Mouse (Mus musculus) C2C12 (cell line): Measurements from ENCODE around the gene Cib3. TPM values are rescaled to one million over a fixed set of nuclear protein-coding genes. Genes with fewer than 3 reads are reported as not detected.

Source experiments
- H3K27me3 ChIP-seq: one replicate; pipeline ENCODE4 v1.6.1; 2011; ENCODE audit not compliant: control insufficient read depth, insufficient read depth, insufficient read length
- H3K36me3 ChIP-seq: one replicate; pipeline ENCODE4 v1.6.1; 2011; ENCODE audit not compliant: control insufficient read depth, insufficient read depth
- H3K4me3 ChIP-seq: one replicate; pipeline ENCODE4 v1.5.1; 2011; ENCODE audit warnings: mild to moderate bottlenecking, control low read depth; ENCODE audit not compliant: poor library complexity, insufficient read depth, severe bottlenecking
- H3K79me2 ChIP-seq: one replicate; pipeline ENCODE4 v1.6.1; 2011; ENCODE audit not compliant: control insufficient read depth, insufficient read depth
- H3K79me3 ChIP-seq: one replicate; pipeline ENCODE4 v1.6.1; 2011; ENCODE audit warnings: low read depth, control low read depth
- H3ac ChIP-seq: one replicate; pipeline ENCODE3; 2011; ENCODE audit warnings: low read depth; ENCODE audit not compliant: control insufficient read depth, insufficient read length
- CEBPB ChIP-seq: IDR thresholded peaks from one replicate; pipeline ENCODE4 v1.6.1; 2011; ENCODE audit warnings: low read depth, mild to moderate bottlenecking, control low read depth, moderate library complexity
- CTCF ChIP-seq: IDR thresholded peaks from one replicate; pipeline ENCODE4 v1.5.1; 2011; ENCODE audit not compliant: control insufficient read depth, insufficient read depth, insufficient read length
- FOSL1 ChIP-seq: IDR thresholded peaks from one replicate; pipeline ENCODE4 v1.8.0; 2011; ENCODE audit warnings: mild to moderate bottlenecking, low read length; ENCODE audit not compliant: poor library complexity, insufficient read depth, severe bottlenecking
- MAX ChIP-seq: IDR thresholded peaks from one replicate; pipeline ENCODE4 v1.6.1; 2011; ENCODE audit warnings: mild to moderate bottlenecking, control low read depth
- MYOD1 ChIP-seq: IDR thresholded peaks from one replicate; pipeline ENCODE4 v1.6.1; 2011; ENCODE audit warnings: low read depth; ENCODE audit not compliant: control insufficient read depth, insufficient read length
- MYOG ChIP-seq: IDR thresholded peaks from one replicate; pipeline ENCODE4 v1.6.1; 2011; ENCODE audit not compliant: control insufficient read depth, insufficient read length; ENCODE audit errors: extremely low read depth
- USF1 ChIP-seq: IDR thresholded peaks from one replicate; pipeline ENCODE4 v1.6.1; 2011; ENCODE audit warnings: low read depth, mild to moderate bottlenecking, control low read depth, moderate library complexity
- polyA plus RNA-seq: library from polyadenylated mRNA; unstranded; fragments of >200 nt; fragmentation: generic; extraction: Trizol; gene quantifications from one replicate; pipeline ENCODE4 v1.2.1, GENCODE M21; 2012; ENCODE audit warnings: missing spikeins

The Cib3 gene
- polyA plus RNA-seq, 1 experiment = not detected

DNA sequence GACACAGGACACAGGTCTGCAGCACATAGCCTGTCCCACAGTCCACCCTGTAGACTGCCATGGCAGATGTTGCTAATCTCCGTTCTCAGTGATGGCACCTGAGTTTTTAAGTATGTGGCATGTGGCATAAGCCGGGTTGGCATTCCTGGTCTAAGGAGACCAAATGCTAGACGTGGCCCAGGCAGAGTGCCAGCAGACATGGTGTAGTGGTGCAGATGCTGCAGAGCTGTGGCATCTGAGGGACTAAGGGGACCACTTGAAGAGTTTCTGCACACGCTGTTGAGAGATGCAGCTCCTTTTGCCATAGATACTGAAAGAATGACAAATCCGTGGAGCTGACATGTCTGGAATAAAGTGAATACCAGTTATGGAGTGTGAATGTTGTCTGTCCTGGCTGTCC lies 10.0 kb upstream of the Cib3 start:
- peaks cover 27% of the 10 kb centered on the region for H3K79me2 ChIP-seq
- H3ac ChIP-seq = no peak overlapping the region
- no peak for TF ChIP-seq MYOD1
- no peak for TF ChIP-seq MYOG
- TF ChIP-seq CEBPB = no peak
- no peak for TF ChIP-seq MAX
- TF ChIP-seq USF1 = no peak
- TF ChIP-seq FOSL1 = no peak
- TF ChIP-seq CTCF = no peak
- H3K79me3 ChIP-seq = peaks cover 20% of the 10 kb centered on the region
- peaks cover 20% of the 10 kb centered on the region for H3K36me3 ChIP-seq
- H3K27me3 ChIP-seq = no peaks in the 10 kb centered on the region
- H3K4me3 ChIP-seq = no peak overlapping the region

GRCm38 (mm10) chr8:72220758-72221157 lies 8.1 kb upstream of the Cib3 start:
- H3K79me2 ChIP-seq = peaks cover 27% of the 10 kb centered on the region
- H3K36me3 ChIP-seq = peaks cover 20% of the 10 kb centered on the region
- H3K27me3 ChIP-seq = no peaks in the 10 kb centered on the region
- peaks cover 20% of the 10 kb centered on the region for H3K79me3 ChIP-seq
- TF ChIP-seq CEBPB (no peak), CTCF (no peak), MAX (no peak)
- no peak overlapping the region for H3ac ChIP-seq
- H3K4me3 ChIP-seq = peak overlapping the region; percentile 82

GRCm38 (mm10) chr8:72219541-72220363 lies 7.1 kb upstream of the Cib3 start, which contains the start of gene Fam32a:
Fam32a (plus strand) TSS chr8:72219730.
- H3K27me3 ChIP-seq = peaks cover 7% of the 10 kb centered on the region
- peaks cover 20% of the 10 kb centered on the region for H3K36me3 ChIP-seq
- H3ac ChIP-seq = peak within 1 kb of the TSS; percentile 80
- H3K79me3 ChIP-seq = peaks cover 20% of the 10 kb centered on the region
- peaks cover 27% of the 10 kb centered on the region for H3K79me2 ChIP-seq
- peak within 1 kb of the TSS; percentile 82 for H3K4me3 ChIP-seq
- TF ChIP-seq MAX (peak; percentile 32), CEBPB (no peak)

DNA sequence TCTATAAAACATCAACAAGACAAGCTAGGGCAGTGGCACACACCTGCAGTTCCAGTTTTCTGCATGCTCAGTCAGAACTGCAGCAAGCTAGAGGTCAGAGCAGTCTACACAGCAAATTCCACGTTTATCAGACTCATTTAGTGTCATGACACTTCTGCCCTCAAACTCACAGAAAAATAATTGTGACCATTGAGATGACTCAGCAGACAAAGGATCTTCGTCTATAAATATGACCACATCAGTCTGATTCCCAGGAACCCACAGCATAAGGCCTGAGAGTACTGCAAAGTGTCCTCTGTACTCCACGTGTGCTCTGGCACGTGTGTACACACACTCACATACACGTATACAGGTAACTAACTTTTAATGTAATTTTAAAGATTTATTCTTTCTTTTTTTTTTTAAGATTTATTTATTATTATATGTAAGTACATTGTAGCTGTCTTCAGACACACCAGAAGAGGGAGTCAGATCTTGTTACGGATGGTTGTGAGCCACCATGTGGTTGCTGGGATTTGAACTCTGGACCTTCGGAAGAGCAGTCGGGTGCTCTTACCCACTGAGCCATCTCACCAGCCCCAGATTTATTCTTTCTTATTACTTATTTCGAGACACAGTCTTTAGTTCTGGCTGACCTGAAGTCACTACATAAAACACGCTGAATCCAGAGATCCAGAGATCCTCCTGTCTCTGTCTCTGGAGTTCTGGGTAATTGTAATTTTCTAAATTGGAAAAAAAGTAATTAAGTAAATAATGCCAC lies 6.3 kb upstream of the Cib3 start:
- Histone ChIP-seq H3K79me3 (peaks cover 20% of the 10 kb centered on the region), H3K27me3 (peaks cover 10% of the 10 kb centered on the region), H3K36me3 (peaks cover 20% of the 10 kb centered on the region), H3ac (no peak overlapping the region), H3K79me2 (peaks cover 27% of the 10 kb centered on the region), H3K4me3 (no peak overlapping the region)
- TF ChIP-seq CTCF = no peak
- no peak for TF ChIP-seq FOSL1
- no peak for TF ChIP-seq MYOG
- TF ChIP-seq MAX = no peak
- TF ChIP-seq MYOD1 = no peak
- no peak for TF ChIP-seq USF1
- no peak for TF ChIP-seq CEBPB

DNA sequence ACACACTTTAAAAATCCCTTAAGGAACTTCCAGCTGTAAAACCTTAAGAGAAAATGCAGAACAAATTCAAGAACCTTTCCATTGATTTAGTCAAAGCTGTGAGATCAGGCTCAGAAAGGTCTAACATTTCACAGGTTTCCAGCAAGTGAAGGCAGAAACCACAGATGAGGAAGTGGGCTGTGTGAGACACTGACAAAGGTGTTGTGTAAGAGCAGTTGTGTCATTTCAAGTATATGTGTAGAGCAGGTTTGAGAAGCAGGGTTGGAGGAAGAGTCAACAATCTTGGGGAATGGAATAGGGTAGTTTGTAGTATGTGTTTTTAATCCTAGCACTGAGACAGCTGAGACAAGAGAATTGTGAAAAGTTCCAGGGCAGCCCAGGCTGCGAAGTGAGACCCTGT lies 3.2 kb upstream of the Cib3 start:
- peaks cover 16% of the 10 kb centered on the region for H3K27me3 ChIP-seq
- no peaks in the 10 kb centered on the region for H3K36me3 ChIP-seq
- H3K4me3 ChIP-seq = no peak overlapping the region
- H3ac ChIP-seq = no peak overlapping the region
- H3K79me2 ChIP-seq = peaks cover 13% of the 10 kb centered on the region
- peaks cover 12% of the 10 kb centered on the region for H3K79me3 ChIP-seq
- no peak for TF ChIP-seq CTCF
- no peak for TF ChIP-seq FOSL1
- no peak for TF ChIP-seq MYOG
- TF ChIP-seq USF1 = no peak
- no peak for TF ChIP-seq CEBPB
- TF ChIP-seq MAX = no peak
- TF ChIP-seq MYOD1 = no peak
